Mouse (Mus musculus) hindbrain, postnatal 0 days (tissue): ENCODE measurements around the gene Hbq1a. TPM values are rescaled to one million over a fixed set of nuclear protein-coding genes. Genes with fewer than 3 reads are reported as not detected.

Source experiments
- ATAC-seq: fragments of 200-750 bp; cut with Nextera tagmentation; 2 replicates; pipeline ENCODE4 v1.8.0; 2017; ENCODE audit warnings: mild to moderate bottlenecking, moderate TSS enrichment, moderate library complexity
- DNase-seq: peaks from one replicate; pipeline ENCODE4 v3.0.0-alpha.2; 2015; ENCODE audit warnings: low spot score
- H3K27ac ChIP-seq: fragments of 300-500 bp; sonication (generic); 2 replicates; pipeline ENCODE4 v1.5.1; 2014; ENCODE audit warnings: mild to moderate bottlenecking
- H3K27me3 ChIP-seq: fragments of 300-500 bp; sonication (generic); 2 replicates; pipeline ENCODE4 v1.6.1; 2014; ENCODE audit warnings: low read length, mixed read lengths; ENCODE audit not compliant: insufficient read depth
- H3K36me3 ChIP-seq: fragments of 300-500 bp; sonication (generic); 2 replicates; pipeline ENCODE4 v1.6.1; 2014; ENCODE audit warnings: low read length, mixed read lengths; ENCODE audit not compliant: insufficient read depth
- H3K4me1 ChIP-seq: fragments of 300-500 bp; sonication (generic); 2 replicates; pipeline ENCODE4 v1.6.1; 2014; ENCODE audit warnings: antibody characterized with exemption, low read length, mixed read lengths; ENCODE audit not compliant: insufficient read depth
- H3K4me2 ChIP-seq: fragments of 300-500 bp; sonication (generic); 2 replicates; pipeline ENCODE4 v1.6.1; 2014; ENCODE audit warnings: low read depth, mild to moderate bottlenecking, low read length, moderate library complexity, mixed read lengths
- H3K4me3 ChIP-seq: fragments of 300-500 bp; sonication (generic); 2 replicates; pipeline ENCODE4 v1.5.1; 2014; ENCODE audit warnings: low read length
- H3K9ac ChIP-seq: fragments of 300-500 bp; sonication (generic); replicated peaks from 2 replicates; pipeline ENCODE4 v1.6.1; 2014; ENCODE audit warnings: mild to moderate bottlenecking, low read length, moderate library complexity, mixed read lengths
- H3K9me3 ChIP-seq: fragments of 300-500 bp; sonication (generic); 2 replicates; pipeline ENCODE4 v1.6.1; 2016; ENCODE audit warnings: low read length, mixed read lengths
- CTCF ChIP-seq: IDR thresholded peaks from 2 replicates; pipeline ENCODE4 v1.5.1; 2016; ENCODE audit warnings: antibody characterized with exemption, control low read depth, low read depth
- WGBS: fragments of 180-500 bp; shearing (Covaris S2); extraction: QIAGEN DNeasy Blood & Tissue Kit; methylation state at CpG from one replicate; pipeline ENCODE4 v1.1.7; 2014; 5-methylcytosine and 5-hydroxymethylcytosine counted together
- polyA plus RNA-seq: library from polyadenylated mRNA; unstranded; fragments of >200 nt; fragmentation: Nextera tagmentation; extraction: Ambion mirVana; gene quantifications from 2 replicates; pipeline ENCODE4 v1.2.1, GENCODE M21; 2015
- total RNA-seq: library from RNA; depleted of rRNA; stranded (reverse); fragments of >200 nt; gene quantifications from 2 replicates; pipeline ENCODE4 v1.2.3, GENCODE M21; 2014

Hbq1a gene
- total and polyA plus RNA-seq, 2 experiments from 2014 or later, result 2.0 to 5.6 TPM

- DNase-seq (no peak), ATAC-seq (no peak)
- Histone ChIP-seq H3K36me3 (no peaks in the 10 kb centered on the region), H3K27me3 (no peaks in the 10 kb centered on the region), H3K4me1 (no peaks in the 10 kb centered on the region), H3K9ac (no peak overlapping the region), H3K9me3 (no peaks in the 10 kb centered on the region), H3K4me2 (no peak overlapping the region), H3K27ac (no peak overlapping the region), H3K4me3 (no peak overlapping the region)
- 82% methylated on average over 1 of the region's 1 CpGs for WGBS
- no peak for TF ChIP-seq CTCF
Observed at GRCm38 (mm10) chr11:32297866-32298531, 1.9 kb upstream of the Hbq1a start.

DNA sequence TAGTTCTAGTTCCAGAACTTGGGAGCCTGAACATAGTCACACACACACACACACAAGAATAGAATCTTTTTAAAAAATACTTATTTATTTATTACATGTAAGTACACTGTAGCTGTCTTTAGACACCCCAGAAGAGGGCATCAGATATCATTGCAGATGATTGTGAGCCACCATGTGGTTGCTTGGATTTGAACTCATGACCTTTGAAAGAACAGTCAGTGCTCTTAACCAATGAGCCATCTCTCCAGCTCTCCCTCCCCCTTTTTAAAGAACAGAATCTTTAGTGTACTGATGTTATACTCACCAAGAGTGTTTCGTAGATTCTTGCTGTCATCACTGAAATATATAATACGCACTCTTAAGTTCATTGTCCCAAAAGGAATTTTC is 1.3 kb upstream of the Hbq1a start:
- no peaks in the 10 kb centered on the region for H3K4me1 ChIP-seq
- no peak overlapping the region for H3K4me2 ChIP-seq
- H3K36me3 ChIP-seq, result no peaks in the 10 kb centered on the region
- 98% methylated on average over 2 of the region's 2 CpGs for whole genome bisulfite sequencing
- H3K4me3 ChIP-seq, result no peak overlapping the region
- no peaks in the 10 kb centered on the region for H3K9me3 ChIP-seq
- DNase-seq (no peak), ATAC-seq (no peak)
- TF ChIP-seq CTCF, result no peak
- H3K9ac ChIP-seq, result no peak overlapping the region
- no peak overlapping the region for H3K27ac ChIP-seq
- no peaks in the 10 kb centered on the region for H3K27me3 ChIP-seq

GRCm38 (mm10) chr11:32300279-32301267 is 704 bp downstream of the Hbq1a start:
- H3K36me3 ChIP-seq, result no peaks in the 10 kb centered on the region
- no peak for TF ChIP-seq CTCF
- no peaks in the 10 kb centered on the region for H3K27me3 ChIP-seq
- H3K9me3 ChIP-seq, result no peaks in the 10 kb centered on the region
- no peak overlapping the region for H3K27ac ChIP-seq
- H3K4me1 ChIP-seq, result no peaks in the 10 kb centered on the region
- H3K4me2 ChIP-seq, result peak overlapping the region; percentile 46
- H3K4me3 ChIP-seq, result peak overlapping the region; percentile 13; the same call in 1 of the 2 replicates
- no peak overlapping the region for H3K9ac ChIP-seq
- 50% methylated on average over 13 of the region's 17 CpGs for WGBS
- ATAC-seq (peak; percentile 24; the same call in 1 of the 2 replicates), DNase-seq (peak; percentile 24)

GRCm38 (mm10) chr11:32301506-32301905 is 1.6 kb downstream of the Hbq1a start:
- H3K4me3 ChIP-seq, result no peak overlapping the region
- no peak for ATAC-seq
- H3K27me3 ChIP-seq, result no peaks in the 10 kb centered on the region
- no peak for TF ChIP-seq CTCF
- WGBS, result 69% methylated on average over 1 of the region's 1 CpGs
- H3K4me2 ChIP-seq, result no peak overlapping the region
- H3K9me3 ChIP-seq, result no peaks in the 10 kb centered on the region
- H3K4me1 ChIP-seq, result no peaks in the 10 kb centered on the region
- H3K9ac ChIP-seq, result no peak overlapping the region
- no peak overlapping the region for H3K27ac ChIP-seq
- no peaks in the 10 kb centered on the region for H3K36me3 ChIP-seq
- no peak for DNase-seq

DNA sequence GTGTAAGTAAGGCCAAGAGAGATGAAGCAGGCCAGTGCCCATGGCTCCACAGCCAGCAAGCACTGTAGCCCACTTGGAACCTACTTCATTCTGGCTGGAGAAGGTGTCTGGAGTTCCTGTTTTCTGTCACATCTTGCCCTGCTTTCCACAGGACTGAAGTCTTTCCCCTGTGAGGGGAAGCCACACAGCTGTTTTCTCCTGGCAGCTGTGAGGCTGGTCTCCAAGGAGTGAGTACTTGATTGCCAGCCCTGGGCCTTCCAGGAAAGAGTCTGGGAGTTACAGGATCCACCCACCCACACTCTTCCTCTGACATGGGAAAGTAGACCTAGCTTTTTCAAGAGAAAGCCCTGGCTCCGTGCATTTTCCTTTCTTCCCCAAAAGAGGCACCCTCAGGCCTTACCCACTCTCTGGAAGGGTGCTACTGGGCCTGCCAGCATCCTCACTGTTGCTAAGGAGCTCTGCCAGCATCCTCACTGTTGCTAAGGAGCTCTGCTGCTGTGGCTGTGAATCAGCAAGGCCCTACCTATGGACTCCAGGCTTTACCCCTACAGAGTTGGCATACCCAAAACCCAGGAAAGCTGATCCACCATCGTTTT is 3.1 kb downstream of the Hbq1a start:
- no peaks in the 10 kb centered on the region for H3K9me3 ChIP-seq
- no peak for TF ChIP-seq CTCF
- no peaks in the 10 kb centered on the region for H3K4me1 ChIP-seq
- H3K27ac ChIP-seq, result peak overlapping the region; percentile 27; the same call in 1 of the 2 replicates
- H3K27me3 ChIP-seq, result no peaks in the 10 kb centered on the region
- DNase-seq (peak; percentile 52), ATAC-seq (no peak)
- no peaks in the 10 kb centered on the region for H3K36me3 ChIP-seq
- H3K9ac ChIP-seq, result no peak overlapping the region
- no peak overlapping the region for H3K4me2 ChIP-seq
- no peak overlapping the region for H3K4me3 ChIP-seq
- 38% methylated on average over 2 of the region's 2 CpGs for WGBS

- WGBS, result 86% methylated on average over 1 of the region's 1 CpGs
- peak overlapping the region; percentile 27; the same call in 1 of the 2 replicates for H3K27ac ChIP-seq
- H3K36me3 ChIP-seq, result no peaks in the 10 kb centered on the region
- DNase-seq (no peak), ATAC-seq (no peak)
- H3K4me1 ChIP-seq, result no peaks in the 10 kb centered on the region
- TF ChIP-seq CTCF, result no peak
- no peak overlapping the region for H3K4me2 ChIP-seq
- no peak overlapping the region for H3K9ac ChIP-seq
- H3K27me3 ChIP-seq, result no peaks in the 10 kb centered on the region
- H3K9me3 ChIP-seq, result no peaks in the 10 kb centered on the region
- H3K4me3 ChIP-seq, result no peak overlapping the region
Observed at GRCm38 (mm10) chr11:32303455-32303854, 3.6 kb downstream of the Hbq1a start.
